Mouse (Mus musculus) bone marrow macrophage, adult 2 months (primary cell): ENCODE measurements around the gene Sh3d21.

Source experiments
- CTCF ChIP-seq: IDR thresholded peaks from 2 replicates; pipeline ENCODE4 v1.5.1; 2012; ENCODE audit warnings: low read depth, mild to moderate bottlenecking, low read length, moderate library complexity
- POLR2A ChIP-seq: IDR thresholded peaks from 2 replicates; pipeline ENCODE4 v1.6.1; 2012; ENCODE audit warnings: mild to moderate bottlenecking, low read depth, low read length, borderline replicate concordance

- TF ChIP-seq POLR2A = no peak
- no peak for TF ChIP-seq CTCF
These were observed 32.8 kb downstream of the Sh3d21 start for GRCm38 (mm10) chr4:126130502-126130901.
